Mouse (Mus musculus) cortical plate, adult 2 months (tissue): ENCODE results near the gene Mmp28.

ENCODE experiments used
- CTCF ChIP-seq: fragments of 200-500 bp; IDR thresholded peaks from 2 replicates; pipeline ENCODE4 v1.5.1; 2011; ENCODE audit warnings: mild to moderate bottlenecking, control low read depth, low read length; ENCODE audit not compliant: insufficient read depth; ENCODE audit errors: extremely low read depth
- POLR2A ChIP-seq: fragments of 200-500 bp; IDR thresholded peaks from 2 replicates; pipeline ENCODE4 v1.6.1; 2011; ENCODE audit warnings: mild to moderate bottlenecking, low read length, control low read depth; ENCODE audit not compliant: insufficient read depth; ENCODE audit errors: extremely low read depth

- TF ChIP-seq CTCF (no peak), POLR2A (no peak)
Measured at GRCm38 (mm10) chr11:83457257-83457656, 5.6 kb downstream of the Mmp28 start.
